Mouse (Mus musculus) gastrocnemius, adult 2 months (tissue): ENCODE measurements at regions not wholly inside any gene's neighbourhood (a gene's known extent, or its start where the extent isn't known, plus 50 kb on each side); places are given as distances from the start of the nearest gene placed in this dataset.

Experiments used
- DNase-seq: peaks from one replicate; pipeline ENCODE4 v3.0.0; 2022
- H3K27ac ChIP-seq: fragments of 200-600 bp; 2 replicates; pipeline ENCODE4 v1.8.1; 2022; ENCODE audit warnings: mild to moderate bottlenecking
- H3K4me3 ChIP-seq: fragments of 200-600 bp; 2 replicates; pipeline ENCODE4 v1.8.1; 2022; ENCODE audit warnings: mild to moderate bottlenecking, moderate library complexity
- CTCF ChIP-seq: fragments of 200-600 bp; IDR thresholded peaks from 2 replicates; pipeline ENCODE4 v1.8.1; 2022; ENCODE audit warnings: antibody characterized with exemption, mild to moderate bottlenecking, moderate library complexity
- intact Hi-C: fragments of 180-260 bp; cut with DNase I; formaldehyde crosslinking; loops from one replicate; pipeline ENCODE4 v1.15.1; 2025

DNA sequence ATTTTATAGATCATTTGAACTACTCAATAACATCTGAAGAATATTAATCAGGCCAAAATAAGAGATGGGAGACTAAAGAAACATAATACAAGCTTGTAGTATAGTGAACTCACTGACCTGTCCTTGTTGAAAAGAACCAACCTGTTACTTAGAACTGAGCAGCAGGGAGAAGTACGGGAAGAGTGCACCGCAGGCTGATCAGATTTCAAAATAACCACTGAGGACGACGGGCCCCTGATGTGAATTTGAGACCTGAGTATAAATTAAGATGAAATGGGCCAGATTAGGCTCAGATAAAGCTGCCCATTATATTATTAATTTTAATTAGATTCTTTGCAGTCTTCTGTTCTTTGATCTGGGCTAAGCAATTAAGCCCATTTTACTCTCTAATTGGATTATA is 391.2 kb upstream of the Tyrp1 start:
- H3K27ac ChIP-seq: no peak overlapping the region
- intact Hi-C loops: no loop called here
- no peak for TF ChIP-seq CTCF
- no peak for DNase-seq
- no peak overlapping the region for H3K4me3 ChIP-seq

GRCm38 (mm10) chr4:80463615-80464014 is 370.3 kb upstream of the Tyrp1 start:
- no peak; the same call in 1 of the 2 replicates for TF ChIP-seq CTCF
- no peak for DNase-seq
- no peak overlapping the region for H3K4me3 ChIP-seq
- intact Hi-C loops: no loop called here
- no peak overlapping the region for H3K27ac ChIP-seq

DNA sequence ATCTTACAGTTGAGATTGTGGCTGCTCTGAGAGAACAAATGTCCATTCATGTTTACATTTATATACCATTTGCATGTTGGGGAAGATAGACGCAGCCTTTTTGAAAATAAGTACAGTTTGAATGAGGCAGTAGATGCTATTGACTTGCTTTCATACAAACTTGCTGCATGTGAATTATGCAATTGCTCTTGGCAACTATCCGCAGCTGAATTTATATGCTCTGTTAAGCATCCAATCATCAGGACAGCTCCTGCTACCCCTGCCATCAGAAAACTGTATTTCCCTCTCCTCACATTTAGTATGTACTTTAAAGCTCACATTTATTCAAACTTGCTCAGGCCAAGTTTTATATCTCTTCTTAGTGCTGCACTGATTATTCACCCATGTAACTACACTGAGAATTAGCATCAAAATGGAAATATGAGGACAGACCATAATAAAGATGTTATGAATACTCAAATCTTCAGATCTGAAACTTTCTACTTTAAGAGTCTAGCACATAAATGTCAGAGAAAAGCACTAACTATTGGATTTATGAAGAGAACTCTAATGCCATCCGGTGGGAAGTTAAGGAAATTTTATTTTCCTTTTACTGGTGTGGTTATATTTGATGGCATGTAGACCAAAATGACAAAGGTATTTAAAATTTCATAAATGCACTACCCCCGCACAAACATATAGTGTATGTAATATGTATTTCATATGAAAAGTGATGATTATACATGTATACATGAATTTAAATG is 358.0 kb upstream of the Tyrp1 start:
- intact Hi-C loops: no loop called here
- no peak for TF ChIP-seq CTCF
- Histone ChIP-seq H3K4me3 (no peak overlapping the region), H3K27ac (no peak overlapping the region)
- no peak for DNase-seq

GRCm38 (mm10) chr4:80515087-80515486 is 318.8 kb upstream of the Tyrp1 start:
- no peak for TF ChIP-seq CTCF
- no peak for DNase-seq
- H3K27ac ChIP-seq: no peak overlapping the region
- no peak overlapping the region for H3K4me3 ChIP-seq
- intact Hi-C loops: no loop called here

DNA sequence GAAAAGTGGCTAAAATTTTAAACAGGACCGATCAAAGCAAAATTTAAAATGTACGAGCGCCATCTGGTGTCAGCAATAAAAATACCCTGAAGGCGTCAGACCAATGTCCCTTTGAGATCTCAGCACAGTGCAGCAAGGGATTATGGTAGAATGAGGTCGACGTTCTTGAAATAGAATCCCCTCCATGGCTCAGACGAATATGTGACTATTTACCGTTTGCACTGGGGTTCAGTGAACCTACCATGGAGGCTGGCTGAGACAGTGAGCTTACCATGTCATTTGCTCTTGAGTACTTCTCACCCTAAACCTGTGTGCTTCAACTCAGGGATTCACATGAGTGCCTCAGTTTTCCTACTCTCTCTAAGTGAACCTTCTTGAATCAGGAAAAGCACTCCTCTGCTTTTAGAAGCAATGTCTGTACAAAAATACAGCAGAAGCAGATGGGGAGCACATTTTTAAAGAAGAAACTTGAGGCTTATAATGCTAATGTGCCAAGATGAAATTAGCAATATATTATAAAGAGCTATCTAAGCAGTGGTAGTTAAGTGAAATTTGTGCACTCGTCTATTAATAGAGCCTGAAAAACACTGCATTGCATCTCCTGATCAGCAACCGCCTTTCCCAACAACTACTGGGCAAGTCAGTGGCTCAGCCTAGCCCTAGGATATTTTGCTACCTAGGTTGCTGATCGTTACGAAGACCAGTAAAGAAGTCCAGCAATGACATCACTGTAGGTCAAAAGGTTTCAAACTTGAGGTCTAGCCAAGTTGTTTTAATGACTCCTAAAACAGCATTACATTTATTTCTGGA is 316.2 kb upstream of the Tyrp1 start:
- peak; percentile 54 for TF ChIP-seq CTCF
- DNase-seq: peak; percentile 15
- Histone ChIP-seq H3K27ac (no peak overlapping the region), H3K4me3 (no peak overlapping the region)
- intact Hi-C loops: no loop called here

GRCm38 (mm10) chr4:80518589-80518988 is 315.3 kb upstream of the Tyrp1 start:
- Histone ChIP-seq H3K4me3 (no peak overlapping the region), H3K27ac (no peak overlapping the region)
- intact Hi-C loops: no loop called here
- no peak for DNase-seq
- TF ChIP-seq CTCF: no peak

DNA sequence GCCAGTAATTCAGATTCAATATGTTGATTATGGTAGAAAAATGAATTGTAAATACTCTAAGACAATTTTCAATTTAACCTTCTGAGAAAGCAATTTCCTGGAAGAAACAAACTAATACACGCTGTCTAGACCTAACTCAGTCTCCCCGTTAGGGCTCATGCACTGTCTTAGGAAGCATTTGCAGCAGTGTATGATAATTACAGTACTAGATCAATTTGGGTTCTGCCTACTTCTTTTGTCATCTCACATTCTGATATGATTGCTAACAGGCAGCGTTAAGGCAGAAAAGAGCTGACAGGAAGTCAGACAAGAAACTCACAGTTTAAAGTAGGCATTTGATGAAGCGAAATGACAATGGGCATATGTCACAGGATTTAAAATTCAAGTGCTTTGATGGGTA is 294.1 kb upstream of the Tyrp1 start:
- no peak for DNase-seq
- no peak for TF ChIP-seq CTCF
- intact Hi-C loops: no loop called here
- no peak overlapping the region for H3K4me3 ChIP-seq
- H3K27ac ChIP-seq: no peak overlapping the region

DNA sequence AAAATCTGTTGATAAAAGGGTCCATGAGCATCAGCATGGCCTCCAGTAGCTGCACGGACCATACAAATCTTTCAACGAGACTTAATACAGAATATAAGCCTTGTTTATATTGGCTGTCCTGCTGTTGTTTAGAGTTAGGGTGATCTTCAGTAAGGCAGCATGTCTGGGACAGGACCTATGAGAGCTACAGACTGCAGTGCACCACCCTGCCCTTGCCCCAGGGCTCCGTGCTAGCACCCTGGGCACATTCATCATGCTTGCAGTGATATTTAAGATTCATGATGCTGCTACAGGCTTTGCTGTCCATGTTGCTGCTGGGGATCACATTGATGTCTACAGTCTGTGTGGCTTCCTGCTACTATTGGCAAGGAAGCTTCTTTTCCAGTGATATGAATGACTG is 288.8 kb upstream of the Tyrp1 start:
- DNase-seq: no peak
- TF ChIP-seq CTCF: no peak
- Histone ChIP-seq H3K27ac (no peak overlapping the region), H3K4me3 (no peak overlapping the region)
- intact Hi-C loops: no loop called here

- DNase-seq: no peak
- intact Hi-C loops: no loop called here
- TF ChIP-seq CTCF: no peak
- Histone ChIP-seq H3K4me3 (no peak overlapping the region), H3K27ac (no peak overlapping the region)
Measured at GRCm38 (mm10) chr4:80589438-80589837, 244.5 kb upstream of the Tyrp1 start.

DNA sequence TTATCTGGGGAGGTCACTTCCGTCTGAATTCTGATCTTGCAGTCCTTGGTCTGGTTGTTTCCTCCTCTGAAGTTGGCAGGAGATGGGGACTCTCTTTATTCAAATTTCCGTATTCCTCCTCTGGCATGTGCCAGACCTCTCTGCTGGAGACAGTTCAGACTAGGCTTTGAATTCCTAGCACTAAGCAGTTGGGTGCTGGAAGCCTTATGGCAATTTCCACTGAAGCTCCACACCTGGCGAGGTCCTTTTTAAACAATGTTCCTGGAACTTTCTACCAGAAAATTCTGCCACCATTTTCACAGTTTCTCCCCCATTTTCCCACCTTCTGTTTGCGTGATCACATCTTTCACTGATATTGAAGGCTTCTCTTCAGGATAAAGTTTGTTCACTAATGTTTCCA is 205.7 kb upstream of the Tyrp1 start:
- intact Hi-C loops: no loop called here
- DNase-seq: no peak
- TF ChIP-seq CTCF: no peak
- no peak overlapping the region for H3K27ac ChIP-seq
- no peak overlapping the region for H3K4me3 ChIP-seq

GRCm38 (mm10) chr4:80629251-80629650 is 204.7 kb upstream of the Tyrp1 start:
- TF ChIP-seq CTCF: no peak
- no peak overlapping the region for H3K4me3 ChIP-seq
- intact Hi-C loops: no loop called here
- no peak for DNase-seq
- H3K27ac ChIP-seq: no peak overlapping the region

DNA sequence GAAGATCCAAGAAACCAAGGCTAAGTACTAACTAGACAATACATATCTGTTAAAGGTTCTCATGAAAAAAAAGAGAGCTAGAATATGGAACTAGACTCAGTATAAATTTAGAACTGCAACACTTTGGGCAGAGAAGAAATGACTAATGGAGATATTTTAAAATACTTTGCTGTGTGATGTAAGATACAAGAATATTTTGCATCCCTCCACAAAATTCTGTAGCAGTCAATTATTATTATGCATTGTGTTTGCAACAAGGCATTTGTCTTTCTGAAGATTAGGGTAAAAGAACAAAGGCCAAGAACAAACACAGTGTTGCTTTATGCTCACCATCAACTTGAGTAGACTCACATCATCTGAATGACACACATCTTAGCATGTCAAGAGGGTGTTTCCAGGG is 203.7 kb upstream of the Tyrp1 start:
- Histone ChIP-seq H3K27ac (no peak overlapping the region), H3K4me3 (no peak overlapping the region)
- DNase-seq: no peak
- no peak for TF ChIP-seq CTCF
- intact Hi-C loops: no loop called here

DNA sequence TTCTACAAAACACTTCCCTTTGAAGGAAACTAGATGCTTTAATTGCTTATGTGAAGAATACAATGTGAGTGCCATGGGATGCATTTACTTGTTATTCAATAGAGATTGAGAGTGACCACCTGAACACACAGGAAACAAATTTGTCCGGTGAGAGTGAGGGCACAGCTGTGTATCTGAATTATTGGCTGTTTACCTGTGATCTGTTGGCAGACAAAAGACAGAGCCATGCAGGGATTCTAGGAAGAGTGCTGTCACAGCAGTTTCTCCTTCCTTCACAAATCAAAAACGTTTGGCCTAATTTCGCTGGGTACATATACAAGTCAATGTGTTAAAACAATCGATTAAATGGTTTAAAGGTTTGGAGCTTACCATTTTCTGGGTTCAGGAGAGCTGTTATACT is 202.9 kb upstream of the Tyrp1 start:
- DNase-seq: no peak
- Histone ChIP-seq H3K27ac (no peak overlapping the region), H3K4me3 (no peak overlapping the region)
- TF ChIP-seq CTCF: no peak
- intact Hi-C loops: no loop called here

- no peak overlapping the region for H3K4me3 ChIP-seq
- no peak for TF ChIP-seq CTCF
- intact Hi-C loops: no loop called here
- DNase-seq: no peak
- no peak overlapping the region for H3K27ac ChIP-seq
Measured at GRCm38 (mm10) chr4:80631441-80631840, 202.5 kb upstream of the Tyrp1 start.
